Mouse (Mus musculus): ENCODE results near the gene Crybb2. TPM values are rescaled to one million over a fixed set of nuclear protein-coding genes. Genes with fewer than 3 reads are reported as not detected.

Crybb2 gene
- polyA plus RNA-seq, 1 experiment = not detected

DNA sequence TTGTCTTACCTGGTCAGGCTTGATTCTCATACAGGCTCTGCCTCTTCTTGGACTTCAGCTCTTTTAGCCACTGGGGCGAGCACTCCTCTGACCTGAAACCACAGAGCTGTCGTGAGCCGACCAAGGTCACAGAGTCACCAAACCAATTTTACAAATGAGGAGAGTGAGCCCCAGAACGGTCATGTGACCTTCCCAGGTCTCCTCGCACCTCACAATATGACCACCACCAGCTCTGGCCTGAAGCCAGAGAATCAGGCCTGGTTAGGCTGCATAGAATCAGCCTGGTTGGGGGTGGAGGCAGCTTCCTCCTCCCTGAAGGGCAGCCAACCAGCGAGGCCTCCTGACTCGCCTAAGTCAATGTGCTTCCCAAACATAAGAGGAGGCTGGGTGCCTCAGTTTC is 22.5 kb upstream of the Crybb2 start:
- no peaks in the 10 kb centered on the region for H3K4me1 ChIP-seq (ENCODE audit: control insufficient read depth, insufficient read depth, low read length)
- no peak overlapping the region for H3K4me3 ChIP-seq (ENCODE audit: insufficient read depth, low read length)
- no peak overlapping the region for H3K27ac ChIP-seq (ENCODE audit: insufficient read depth, low read length)
- TF ChIP-seq CTCF (IDR thresholded peaks at IDR 0.05; ENCODE audit: borderline replicate concordance, insufficient read depth, low read length) (no peak), POLR2A (IDR thresholded peaks at IDR 0.05; ENCODE audit: low read depth, low read length) (no peak)

DNA sequence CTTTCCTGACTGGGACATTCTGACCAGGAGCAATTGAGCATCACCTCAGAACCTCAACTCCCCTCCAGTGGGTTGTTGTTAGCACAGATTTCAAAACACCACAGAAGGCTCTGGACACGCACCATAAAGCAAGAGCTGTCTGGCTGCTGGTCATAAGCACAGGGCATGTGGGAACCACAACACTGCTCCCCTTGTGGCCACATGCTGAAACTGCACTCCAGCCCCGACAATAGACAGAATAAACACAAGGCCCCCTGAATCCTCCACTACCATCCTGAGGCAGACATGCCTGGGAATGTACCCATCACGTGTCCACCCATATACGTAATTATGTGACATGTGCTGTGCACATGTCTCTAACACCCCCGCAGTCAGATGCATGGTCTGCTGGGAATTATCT is 21.2 kb upstream of the Crybb2 start:
- no peaks in the 10 kb centered on the region for H3K4me1 ChIP-seq (ENCODE audit: control insufficient read depth, insufficient read depth, low read length)
- peak; percentile 71; the same call in 1 of the 2 replicates for TF ChIP-seq CTCF (IDR thresholded peaks at IDR 0.05; ENCODE audit: borderline replicate concordance, insufficient read depth, low read length)
- TF ChIP-seq POLR2A (IDR thresholded peaks at IDR 0.05; ENCODE audit: low read depth, low read length) = no peak
- no peak overlapping the region for H3K4me3 ChIP-seq (ENCODE audit: insufficient read depth, low read length)
- H3K27ac ChIP-seq (ENCODE audit: insufficient read depth, low read length) = no peak overlapping the region

DNA sequence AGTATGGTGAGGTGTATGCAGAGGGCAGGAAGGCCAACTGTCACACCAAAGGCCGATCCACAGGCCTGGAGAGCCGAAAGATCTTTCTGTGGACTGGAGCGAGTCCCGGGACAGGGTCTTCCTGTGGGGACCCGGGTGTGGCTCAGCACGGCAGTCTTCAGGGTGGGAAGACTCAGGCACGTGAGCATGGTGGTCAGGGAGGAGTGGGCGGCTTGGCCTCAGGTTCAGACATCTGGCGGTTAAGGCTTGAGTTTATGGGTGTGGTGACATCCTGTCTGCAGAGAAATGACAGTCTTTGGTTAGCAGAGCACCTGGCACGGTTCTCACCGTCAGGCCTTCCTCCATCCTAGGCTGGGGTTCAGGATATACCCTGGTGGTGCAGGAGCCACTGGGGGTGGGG is 20.8 kb upstream of the Crybb2 start:
- TF ChIP-seq POLR2A (IDR thresholded peaks at IDR 0.05; ENCODE audit: low read depth, low read length) = no peak
- TF ChIP-seq CTCF (IDR thresholded peaks at IDR 0.05; ENCODE audit: borderline replicate concordance, insufficient read depth, low read length) = no peak
- H3K4me3 ChIP-seq (ENCODE audit: insufficient read depth, low read length) = no peak overlapping the region
- H3K27ac ChIP-seq (ENCODE audit: insufficient read depth, low read length) = no peak overlapping the region
- no peaks in the 10 kb centered on the region for H3K4me1 ChIP-seq (ENCODE audit: control insufficient read depth, insufficient read depth, low read length)

DNA sequence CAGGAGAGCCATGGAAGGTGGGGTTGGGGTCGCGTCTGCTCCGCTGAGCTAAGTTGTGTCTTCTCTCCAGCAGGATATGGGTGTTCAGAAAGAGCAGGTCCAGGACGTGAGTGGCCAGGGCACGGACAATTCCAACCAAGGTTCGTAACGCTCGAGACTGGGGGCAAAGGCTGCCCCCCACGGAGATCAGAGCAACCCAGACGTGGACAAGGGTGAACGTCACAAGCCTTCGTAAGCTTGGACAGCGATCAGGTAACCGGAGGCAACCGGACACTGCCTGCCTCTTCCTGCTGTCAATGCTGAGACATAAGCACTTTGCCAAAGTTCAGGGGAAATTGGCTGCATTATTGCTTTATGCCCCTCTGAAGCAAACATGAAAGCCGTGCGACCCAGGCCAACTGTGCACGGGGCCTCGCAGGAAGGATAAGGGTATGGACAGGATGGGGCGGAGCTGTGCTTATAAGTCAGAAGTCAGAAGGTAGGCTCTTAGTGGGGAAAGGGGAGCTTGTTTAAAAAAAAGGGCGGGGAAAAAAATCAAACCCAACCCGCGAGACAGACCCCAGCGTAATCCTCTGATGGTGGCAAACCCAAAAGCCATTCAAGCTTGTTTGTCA is 20.3 kb upstream of the Crybb2 start:
- Histone ChIP-seq H3K4me1 (ENCODE audit: control insufficient read depth, insufficient read depth, low read length) (no peaks in the 10 kb centered on the region), H3K27ac (ENCODE audit: insufficient read depth, low read length) (no peak overlapping the region), H3K4me3 (ENCODE audit: insufficient read depth, low read length) (no peak overlapping the region)
- TF ChIP-seq POLR2A (IDR thresholded peaks at IDR 0.05; ENCODE audit: low read depth, low read length) = no peak
- TF ChIP-seq CTCF (IDR thresholded peaks at IDR 0.05; ENCODE audit: borderline replicate concordance, insufficient read depth, low read length) = no peak

DNA sequence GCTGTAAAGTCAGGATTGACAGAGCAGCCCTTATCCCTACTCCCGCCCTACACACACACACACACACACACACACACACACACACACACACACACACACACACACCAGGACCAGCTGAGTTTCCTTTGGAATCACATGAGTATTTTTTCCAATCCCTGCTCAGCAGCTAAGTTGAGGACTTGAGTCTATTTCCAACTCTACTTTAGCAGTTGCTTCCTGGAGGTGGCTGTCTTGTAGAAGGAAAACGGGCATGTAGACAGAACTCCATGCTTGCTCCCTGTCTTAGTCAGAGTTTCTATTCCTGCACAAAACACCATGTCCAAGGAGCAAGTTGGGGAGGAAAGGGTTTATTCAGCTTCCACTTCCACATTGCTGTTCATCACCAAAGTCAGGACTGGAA is 17.5 kb upstream of the Crybb2 start:
- TF ChIP-seq CTCF (IDR thresholded peaks at IDR 0.05; ENCODE audit: borderline replicate concordance, insufficient read depth, low read length) = no peak
- TF ChIP-seq POLR2A (IDR thresholded peaks at IDR 0.05; ENCODE audit: low read depth, low read length) = no peak
- Histone ChIP-seq H3K4me3 (ENCODE audit: insufficient read depth, low read length) (no peak overlapping the region), H3K27ac (ENCODE audit: insufficient read depth, low read length) (no peak overlapping the region), H3K4me1 (ENCODE audit: control insufficient read depth, insufficient read depth, low read length) (no peaks in the 10 kb centered on the region)

DNA sequence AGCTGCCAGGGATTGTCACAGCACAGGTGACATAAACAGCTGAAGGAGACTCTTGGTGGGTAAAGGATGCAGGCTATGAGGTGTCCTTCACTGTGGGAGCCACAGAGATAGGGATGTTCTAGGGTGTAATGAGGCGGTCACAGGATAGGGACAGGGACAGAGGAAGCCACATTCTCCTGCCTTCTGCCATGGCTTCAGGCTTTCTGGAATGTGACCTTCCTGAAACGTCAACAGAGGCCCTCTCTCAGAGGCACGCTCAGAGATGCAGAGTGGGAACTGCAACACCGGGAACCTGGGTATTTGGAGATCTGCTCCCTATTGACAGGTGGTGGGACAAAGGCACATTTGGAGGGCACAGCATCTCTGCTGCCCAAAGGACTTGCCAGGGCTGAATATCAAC is 17.1 kb upstream of the Crybb2 start:
- TF ChIP-seq CTCF (IDR thresholded peaks at IDR 0.05; ENCODE audit: borderline replicate concordance, insufficient read depth, low read length) (no peak), POLR2A (IDR thresholded peaks at IDR 0.05; ENCODE audit: low read depth, low read length) (no peak)
- no peak overlapping the region for H3K4me3 ChIP-seq (ENCODE audit: insufficient read depth, low read length)
- no peaks in the 10 kb centered on the region for H3K4me1 ChIP-seq (ENCODE audit: control insufficient read depth, insufficient read depth, low read length)
- H3K27ac ChIP-seq (ENCODE audit: insufficient read depth, low read length) = no peak overlapping the region

DNA sequence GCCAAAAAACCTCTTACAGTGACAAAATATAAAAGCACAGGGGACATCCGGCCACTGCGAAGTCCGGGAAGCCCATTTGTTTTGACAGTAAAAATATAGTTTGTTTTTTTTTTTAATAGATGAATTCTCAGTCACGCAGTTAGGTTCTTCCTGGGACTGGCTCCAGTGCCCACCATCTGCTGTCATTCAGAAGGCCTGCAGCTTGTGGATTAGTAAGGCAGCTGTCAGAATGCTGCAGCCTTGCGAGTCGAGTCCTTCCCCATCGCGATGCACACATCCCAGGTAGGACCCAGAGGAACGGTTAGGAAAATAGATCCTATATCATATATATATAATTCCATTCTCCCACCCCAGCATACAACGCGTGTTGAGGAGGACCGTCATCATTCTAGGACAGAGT is 16.5 kb upstream of the Crybb2 start:
- no peak overlapping the region for H3K4me3 ChIP-seq (ENCODE audit: insufficient read depth, low read length)
- TF ChIP-seq CTCF (IDR thresholded peaks at IDR 0.05; ENCODE audit: borderline replicate concordance, insufficient read depth, low read length) (no peak), POLR2A (IDR thresholded peaks at IDR 0.05; ENCODE audit: low read depth, low read length) (no peak)
- no peaks in the 10 kb centered on the region for H3K4me1 ChIP-seq (ENCODE audit: control insufficient read depth, insufficient read depth, low read length)
- H3K27ac ChIP-seq (ENCODE audit: insufficient read depth, low read length) = no peak overlapping the region

DNA sequence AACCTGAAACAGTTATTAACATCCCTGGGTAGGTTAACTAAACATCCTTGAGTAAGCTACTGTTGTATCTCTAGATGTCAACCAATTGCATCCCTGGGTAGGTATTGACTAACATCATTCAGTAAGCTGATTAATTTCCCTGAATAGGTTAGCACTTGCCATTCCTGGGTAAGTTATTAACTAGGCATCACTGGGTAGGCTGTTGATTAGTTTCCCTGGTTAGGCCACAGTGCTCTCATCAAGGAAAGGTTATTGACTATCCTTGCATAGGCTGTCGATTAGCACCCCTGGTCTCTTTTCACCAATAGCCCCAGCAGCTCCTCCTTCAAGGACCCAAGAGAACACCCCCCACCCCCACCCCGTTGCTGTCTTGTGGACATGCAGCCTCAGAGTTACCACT is 16.0 kb upstream of the Crybb2 start:
- Histone ChIP-seq H3K27ac (ENCODE audit: insufficient read depth, low read length) (no peak overlapping the region), H3K4me3 (ENCODE audit: insufficient read depth, low read length) (no peak overlapping the region), H3K4me1 (ENCODE audit: control insufficient read depth, insufficient read depth, low read length) (no peaks in the 10 kb centered on the region)
- no peak for TF ChIP-seq POLR2A (IDR thresholded peaks at IDR 0.05; ENCODE audit: low read depth, low read length)
- no peak for TF ChIP-seq CTCF (IDR thresholded peaks at IDR 0.05; ENCODE audit: borderline replicate concordance, insufficient read depth, low read length)

DNA sequence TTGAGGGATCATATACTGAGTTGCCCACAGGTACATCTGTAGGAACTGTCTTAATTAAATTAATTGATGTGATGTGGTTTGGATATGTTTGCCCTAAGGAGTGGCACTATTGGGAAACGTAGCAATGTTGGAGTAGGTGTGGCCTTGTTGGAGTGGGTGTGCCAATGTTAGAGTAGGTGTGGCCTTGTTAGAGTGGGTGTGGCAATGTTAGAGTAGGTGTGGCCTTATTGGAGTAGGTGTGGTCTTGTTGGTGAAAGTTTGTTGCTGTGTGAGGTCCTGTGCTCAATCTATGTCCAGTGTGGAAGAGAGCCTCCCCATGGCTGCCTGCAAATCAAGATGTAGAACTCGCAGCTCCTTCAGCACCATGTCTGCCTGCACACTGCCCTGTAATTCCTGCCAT is 14.4 kb upstream of the Crybb2 start:
- no peak overlapping the region for H3K27ac ChIP-seq (ENCODE audit: insufficient read depth, low read length)
- no peak overlapping the region for H3K4me3 ChIP-seq (ENCODE audit: insufficient read depth, low read length)
- no peak for TF ChIP-seq POLR2A (IDR thresholded peaks at IDR 0.05; ENCODE audit: low read depth, low read length)
- H3K4me1 ChIP-seq (ENCODE audit: control insufficient read depth, insufficient read depth, low read length) = no peaks in the 10 kb centered on the region

DNA sequence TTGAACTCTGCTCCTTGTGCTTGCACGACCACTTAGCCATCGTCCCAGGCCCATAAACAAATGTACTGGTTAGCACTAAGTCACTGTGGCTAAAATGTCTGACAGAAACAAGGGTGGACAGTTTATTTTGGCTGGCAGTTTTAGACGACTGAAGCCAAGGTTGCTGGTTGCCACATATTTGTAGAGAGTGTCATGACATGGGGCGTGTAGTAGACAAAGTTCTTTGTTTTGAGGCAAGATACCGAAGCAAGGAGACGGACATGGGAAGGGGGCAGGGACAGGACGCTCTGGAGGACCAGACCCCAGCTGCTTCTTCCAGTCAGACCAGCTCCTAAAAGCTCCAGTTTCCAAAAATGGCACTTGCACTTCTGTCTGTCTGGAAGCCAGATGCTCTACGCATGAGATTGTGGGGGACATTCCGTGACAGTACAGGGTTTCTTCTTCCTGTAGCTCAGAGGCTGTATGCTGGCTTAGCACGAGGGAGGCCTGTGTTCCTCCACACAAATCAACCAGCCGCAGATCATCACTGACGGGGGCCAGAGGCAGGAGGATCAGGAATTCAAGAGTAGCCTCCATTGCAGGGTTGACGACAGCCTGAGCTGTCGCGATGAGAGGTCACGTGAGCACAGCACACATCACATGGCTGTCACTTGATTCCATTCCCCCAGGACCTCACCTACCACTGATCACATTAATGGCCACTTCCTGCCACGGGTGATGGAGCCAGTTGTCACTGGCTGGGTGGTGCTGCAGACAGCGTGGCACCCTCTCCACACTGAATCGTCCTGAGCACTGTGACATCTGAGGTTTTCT is 12.6 kb upstream of the Crybb2 start:
- no peak for TF ChIP-seq CTCF (IDR thresholded peaks at IDR 0.05; ENCODE audit: borderline replicate concordance, insufficient read depth, low read length)
- H3K4me3 ChIP-seq (ENCODE audit: insufficient read depth, low read length) = no peak overlapping the region
- no peaks in the 10 kb centered on the region for H3K4me1 ChIP-seq (ENCODE audit: control insufficient read depth, insufficient read depth, low read length)
- peak overlapping the region; percentile 1; the same call in 1 of the 2 replicates for H3K27ac ChIP-seq (ENCODE audit: insufficient read depth, low read length)

Measured in embryonic fibroblast, embryonic 13.5 days (primary cell).